Mouse (Mus musculus) neural tube, embryonic 15.5 days (tissue): Measurements from ENCODE around the gene Spata31. TPM values are rescaled to one million over a fixed set of nuclear protein-coding genes. Genes with fewer than 3 reads are reported as not detected.

Experiments used
- ATAC-seq: fragments of 200-750 bp; cut with Nextera tagmentation; 2 replicates; pipeline ENCODE4 v1.8.0; 2017; ENCODE audit warnings: mild to moderate bottlenecking, moderate TSS enrichment, moderate library complexity; ENCODE audit not compliant: low FRiP score
- H3K27ac ChIP-seq: fragments of 300-500 bp; sonication (generic); replicated peaks from 2 replicates; pipeline ENCODE4 v1.5.1; 2015; ENCODE audit warnings: mild to moderate bottlenecking, inconsistent platforms
- H3K27me3 ChIP-seq: fragments of 300-500 bp; sonication (generic); replicated peaks from 2 replicates; pipeline ENCODE4 v1.6.1; 2015; ENCODE audit warnings: inconsistent platforms
- H3K36me3 ChIP-seq: fragments of 300-500 bp; sonication (generic); 2 replicates; pipeline ENCODE4 v1.6.1; 2015; ENCODE audit warnings: inconsistent platforms
- H3K4me1 ChIP-seq: fragments of 300-500 bp; sonication (generic); 2 replicates; pipeline ENCODE4 v1.6.1; 2015; ENCODE audit warnings: inconsistent platforms
- H3K4me2 ChIP-seq: fragments of 300-500 bp; sonication (generic); 2 replicates; pipeline ENCODE4 v1.6.1; 2015; ENCODE audit warnings: inconsistent platforms, mild to moderate bottlenecking, moderate library complexity
- H3K4me3 ChIP-seq: fragments of 300-500 bp; sonication (generic); replicated peaks from 2 replicates; pipeline ENCODE4 v1.5.1; 2015; ENCODE audit warnings: mild to moderate bottlenecking, inconsistent platforms
- H3K9ac ChIP-seq: fragments of 300-500 bp; sonication (generic); replicated peaks from 2 replicates; pipeline ENCODE4 v1.6.1; 2015; ENCODE audit warnings: mild to moderate bottlenecking, inconsistent platforms
- H3K9me3 ChIP-seq: fragments of 300-500 bp; sonication (generic); replicated peaks from 2 replicates; pipeline ENCODE4 v1.6.1; 2016; ENCODE audit warnings: inconsistent platforms
- WGBS: fragments of 180-500 bp; shearing (Covaris S2); methylation state at CpG from one replicate; pipeline ENCODE4 v1.1.7; 2015; ENCODE audit warnings: mixed read lengths; 5-methylcytosine and 5-hydroxymethylcytosine counted together
- polyA plus RNA-seq: library from polyadenylated mRNA; unstranded; fragments of >200 nt; fragmentation: Nextera tagmentation; extraction: Ambion mirVana; gene quantifications from 2 replicates; pipeline ENCODE4 v1.2.1, GENCODE M21; 2015

Gene Spata31
- polyA plus RNA-seq = not detected in 2 replicates

GRCm38 (mm10) chr13:64917191-64917590 lies at the start of gene Spata31:
Gene Spata31, plus strand, starts transcription at chr13:64917406.
- WGBS = 85% methylated on average over 1 of the region's 1 CpGs

GRCm38 (mm10) chr13:64903132-64903531 lies 14.1 kb upstream of the Spata31 start:
- no peak overlapping the region for H3K4me3 ChIP-seq
- no peaks in the 10 kb centered on the region for H3K36me3 ChIP-seq
- ATAC-seq = no peak
- H3K9me3 ChIP-seq = no peaks in the 10 kb centered on the region
- no peaks in the 10 kb centered on the region for H3K27me3 ChIP-seq
- H3K27ac ChIP-seq = no peak overlapping the region
- 0 out of 2 replicates have a peak, but pooled peaks cover 2% of the 10 kb centered on the region for H3K4me1 ChIP-seq
- 40% methylated on average over 1 of the region's 1 CpGs for WGBS
- no peak overlapping the region for H3K9ac ChIP-seq
- H3K4me2 ChIP-seq = no peak overlapping the region

More at GRCm38 (mm10) chr13:64917191-64917590, at the start of gene Spata31:
- Histone ChIP-seq H3K36me3 (no peaks in the 10 kb centered on the region), H3K9me3 (no peaks in the 10 kb centered on the region), H3K9ac (no peak within 1 kb of the TSS), H3K4me2 (no peak within 1 kb of the TSS), H3K4me3 (no peak within 1 kb of the TSS), H3K27ac (no peak within 1 kb of the TSS), H3K27me3 (no peaks in the 10 kb centered on the region), H3K4me1 (no peaks in the 10 kb centered on the region)
- ATAC-seq = no peak

GRCm38 (mm10) chr13:64903585-64904208 lies 13.5 kb upstream of the Spata31 start, which contains the start of gene Cntnap3:
Gene Cntnap3, minus strand, starts transcription at chr13:64903955.
- Histone ChIP-seq H3K4me3 (peak within 1 kb of the TSS; percentile 28), H3K4me2 (peak within 1 kb of the TSS; percentile 54), H3K27ac (no peak within 1 kb of the TSS), H3K9ac (peak within 1 kb of the TSS; percentile 38; the same call in 1 of the 2 replicates), H3K27me3 (no peaks in the 10 kb centered on the region), H3K9me3 (no peaks in the 10 kb centered on the region), H3K4me1 (0 out of 2 replicates have a peak, but pooled peaks cover 2% of the 10 kb centered on the region), H3K36me3 (no peaks in the 10 kb centered on the region)
- ATAC-seq = peak; percentile 97
- WGBS = 10% methylated on average over 16 of the region's 16 CpGs

Other genes with a start within 250 kb of the Spata31 start
- gene Cntnap3, start 13.5 kb upstream of the Spata31 start, polyA plus RNA-seq = 1.1 and 1.3 TPM in 2 replicates
- gene Spata31d1c, start 115.7 kb downstream of the Spata31 start, polyA plus RNA-seq = not detected in 2 replicates
- gene Prss47, start 135.4 kb downstream of the Spata31 start, polyA plus RNA-seq = not detected in 2 replicates
- 31.6 and 37.3 TPM in 2 replicates for gene Mfsd14b, start 195.6 kb downstream of the Spata31 start, polyA plus RNA-seq
- gene Olfr465-ps1, start 220.7 kb downstream of the Spata31 start, polyA plus RNA-seq = not detected in 2 replicates
- not detected in 2 replicates for gene Olfr466, start 232.8 kb downstream of the Spata31 start, polyA plus RNA-seq